Mouse (Mus musculus): ENCODE measurements around the gene Gria4. TPM values are rescaled to one million over a fixed set of nuclear protein-coding genes. Genes with fewer than 3 reads are reported as not detected.

Gria4 gene
- polyA plus RNA-seq, 1 experiment from 2014 or later, result 11.0 TPM

DNA sequence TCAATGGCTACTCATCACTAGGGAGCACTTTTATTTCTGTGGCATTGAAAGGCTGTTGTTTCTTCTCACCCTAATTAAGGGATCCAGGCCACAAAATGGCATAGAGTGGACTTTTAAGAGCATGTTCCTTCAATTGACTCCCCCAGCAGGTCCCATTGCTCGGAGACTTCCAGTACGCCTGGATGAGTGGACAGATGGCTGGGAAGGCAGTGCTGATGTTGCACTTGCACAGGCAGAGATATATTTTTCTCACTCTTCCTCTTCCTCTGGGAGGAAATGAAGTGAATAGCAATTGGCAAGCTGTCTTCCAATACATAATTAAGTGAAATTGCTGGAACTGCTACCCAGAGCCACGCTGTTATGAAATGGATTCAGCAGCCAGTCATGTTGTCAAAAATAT lies 190.7 kb downstream of the Gria4 start:
- Histone ChIP-seq H3K4me1 (ENCODE audit: insufficient read depth, low read length) (no peaks in the 10 kb centered on the region), H3K27ac (ENCODE audit: low read length) (no peak overlapping the region), H3K36me3 (ENCODE audit: insufficient read depth, low read length) (no peaks in the 10 kb centered on the region), H3K9ac (replicated peaks; ENCODE audit: low read length) (no peak overlapping the region), H3K4me2 (replicated peaks; ENCODE audit: low read depth, low read length) (no peak overlapping the region), H3K27me3 (ENCODE audit: insufficient read depth, low read length) (no peaks in the 10 kb centered on the region), H3K9me3 (ENCODE audit: low read length) (no peaks in the 10 kb centered on the region), H3K4me3 (ENCODE audit: low read length) (no peak overlapping the region)
- WGBS, result 82% methylated on average over 3 of the region's 3 CpGs
- ATAC-seq (ENCODE audit: low FRiP score, low TSS enrichment), result no peak

- Histone ChIP-seq H3K36me3 (ENCODE audit: insufficient read depth, low read length) (no peaks in the 10 kb centered on the region), H3K27ac (ENCODE audit: low read length) (no peak overlapping the region), H3K4me2 (replicated peaks; ENCODE audit: low read depth, low read length) (no peak overlapping the region), H3K9ac (replicated peaks; ENCODE audit: low read length) (no peak overlapping the region), H3K9me3 (ENCODE audit: low read length) (no peaks in the 10 kb centered on the region), H3K27me3 (ENCODE audit: insufficient read depth, low read length) (no peaks in the 10 kb centered on the region), H3K4me3 (ENCODE audit: low read length) (no peak overlapping the region), H3K4me1 (ENCODE audit: insufficient read depth, low read length) (no peaks in the 10 kb centered on the region)
- no peak for ATAC-seq (ENCODE audit: low FRiP score, low TSS enrichment)
Observed at GRCm38 (mm10) chr9:4604236-4604635, 191.8 kb downstream of the Gria4 start.

DNA sequence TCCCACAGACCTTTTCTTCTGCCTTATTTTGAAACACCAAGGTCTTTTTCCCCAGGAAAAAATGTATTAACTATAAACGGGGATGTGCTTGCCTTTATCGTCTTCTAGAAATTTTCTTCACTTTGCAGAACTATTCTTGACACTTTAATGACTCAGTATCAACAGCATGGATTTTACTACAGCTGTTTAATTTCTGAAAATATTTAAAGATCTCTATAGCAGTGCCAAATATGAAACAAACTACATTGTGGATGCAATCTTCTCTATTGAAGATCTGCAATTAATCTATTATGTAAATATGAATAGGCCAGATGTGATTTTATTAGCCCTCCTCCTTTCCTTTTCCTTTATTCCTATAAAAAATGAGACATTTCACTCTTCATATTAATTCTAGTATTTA lies 194.2 kb downstream of the Gria4 start:
- no peaks in the 10 kb centered on the region for H3K4me1 ChIP-seq (ENCODE audit: insufficient read depth, low read length)
- H3K9me3 ChIP-seq (ENCODE audit: low read length), result no peaks in the 10 kb centered on the region
- H3K27me3 ChIP-seq (ENCODE audit: insufficient read depth, low read length), result no peaks in the 10 kb centered on the region
- peak; percentile 71; the same call in 1 of the 2 replicates for ATAC-seq (ENCODE audit: low FRiP score, low TSS enrichment)
- no peak overlapping the region for H3K4me3 ChIP-seq (ENCODE audit: low read length)
- no peak overlapping the region for H3K9ac ChIP-seq (replicated peaks; ENCODE audit: low read length)
- H3K4me2 ChIP-seq (replicated peaks; ENCODE audit: low read depth, low read length), result no peak overlapping the region
- H3K36me3 ChIP-seq (ENCODE audit: insufficient read depth, low read length), result no peaks in the 10 kb centered on the region
- 59% methylated on average over 2 of the region's 2 CpGs for WGBS
- no peak overlapping the region for H3K27ac ChIP-seq (ENCODE audit: low read length)

DNA sequence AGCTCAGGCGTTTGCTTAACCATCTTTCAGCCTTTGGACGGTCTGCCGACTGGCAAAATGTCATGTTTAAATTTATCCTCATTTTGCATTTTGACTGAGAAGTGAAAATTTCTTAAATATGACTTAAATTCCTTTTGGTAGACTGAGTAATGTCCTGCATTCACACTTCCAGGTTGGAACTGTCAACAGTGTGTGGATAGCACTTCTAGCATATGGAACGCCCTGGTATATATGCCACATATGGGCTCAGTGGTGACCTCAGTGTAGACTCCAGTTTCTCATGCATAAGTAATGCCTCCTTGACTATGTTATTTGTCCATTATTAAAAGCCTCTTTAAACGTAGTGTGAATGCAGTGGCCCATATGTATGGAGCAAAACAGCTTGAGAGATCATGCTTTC lies 222.4 kb downstream of the Gria4 start:
- H3K4me2 ChIP-seq (replicated peaks; ENCODE audit: low read depth, low read length), result no peak overlapping the region
- H3K4me3 ChIP-seq (ENCODE audit: low read length), result no peak overlapping the region
- H3K36me3 ChIP-seq (ENCODE audit: insufficient read depth, low read length), result no peaks in the 10 kb centered on the region
- no peaks in the 10 kb centered on the region for H3K27me3 ChIP-seq (ENCODE audit: insufficient read depth, low read length)
- no peak overlapping the region for H3K27ac ChIP-seq (ENCODE audit: low read length)
- ATAC-seq (ENCODE audit: low FRiP score, low TSS enrichment), result no peak
- WGBS, result 84% methylated on average over 5 of the region's 5 CpGs
- no peaks in the 10 kb centered on the region for H3K4me1 ChIP-seq (ENCODE audit: insufficient read depth, low read length)
- H3K9me3 ChIP-seq (ENCODE audit: low read length), result no peaks in the 10 kb centered on the region
- no peak overlapping the region for H3K9ac ChIP-seq (replicated peaks; ENCODE audit: low read length)

DNA sequence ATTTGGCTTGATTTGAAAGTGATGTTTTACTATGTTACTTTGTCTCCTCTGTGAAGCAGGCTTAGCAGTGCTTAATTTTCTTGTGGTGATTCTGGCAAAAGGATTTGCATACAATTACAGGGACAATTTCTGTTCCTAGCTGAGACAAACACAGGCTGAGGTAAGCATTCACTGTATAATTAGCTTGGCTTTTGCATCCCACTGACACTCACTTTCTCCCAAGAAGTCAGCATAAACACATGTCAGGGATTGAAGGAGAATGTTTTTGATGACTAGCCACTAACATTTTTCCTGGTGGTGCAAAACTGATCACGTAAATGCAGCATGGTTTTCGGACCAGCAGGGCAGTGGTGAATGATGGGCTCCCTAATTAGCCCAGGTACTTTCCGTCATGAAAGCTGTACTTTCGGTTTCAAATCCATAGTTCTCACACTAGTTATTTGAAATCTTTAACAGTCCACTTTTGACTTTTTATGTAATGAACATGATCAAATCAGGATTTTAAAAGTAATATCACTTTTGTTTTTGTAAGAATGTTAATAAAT lies 240.5 kb downstream of the Gria4 start:
- no peak for ATAC-seq (ENCODE audit: low FRiP score, low TSS enrichment)
- H3K4me1 ChIP-seq (ENCODE audit: insufficient read depth, low read length), result no peaks in the 10 kb centered on the region
- H3K9me3 ChIP-seq (ENCODE audit: low read length), result no peaks in the 10 kb centered on the region
- no peak overlapping the region for H3K9ac ChIP-seq (replicated peaks; ENCODE audit: low read length)
- WGBS, result 54% methylated on average over 4 of the region's 4 CpGs
- H3K27ac ChIP-seq (ENCODE audit: low read length), result peak overlapping the region; percentile 28; the same call in 1 of the 2 replicates
- no peak overlapping the region for H3K4me3 ChIP-seq (ENCODE audit: low read length)
- H3K36me3 ChIP-seq (ENCODE audit: insufficient read depth, low read length), result no peaks in the 10 kb centered on the region
- no peak overlapping the region for H3K4me2 ChIP-seq (replicated peaks; ENCODE audit: low read depth, low read length)
- no peaks in the 10 kb centered on the region for H3K27me3 ChIP-seq (ENCODE audit: insufficient read depth, low read length)

- ATAC-seq (ENCODE audit: low FRiP score, low TSS enrichment), result no peak
- Histone ChIP-seq H3K4me2 (replicated peaks; ENCODE audit: low read depth, low read length) (no peak overlapping the region), H3K27ac (ENCODE audit: low read length) (no peak overlapping the region), H3K4me1 (ENCODE audit: insufficient read depth, low read length) (no peaks in the 10 kb centered on the region), H3K9ac (replicated peaks; ENCODE audit: low read length) (no peak overlapping the region), H3K9me3 (ENCODE audit: low read length) (no peaks in the 10 kb centered on the region), H3K36me3 (ENCODE audit: insufficient read depth, low read length) (no peaks in the 10 kb centered on the region), H3K27me3 (ENCODE audit: insufficient read depth, low read length) (no peaks in the 10 kb centered on the region), H3K4me3 (ENCODE audit: low read length) (no peak overlapping the region)
- WGBS, result 70% methylated on average over 1 of the region's 1 CpGs
Observed at GRCm38 (mm10) chr9:4539218-4539617, 256.8 kb downstream of the Gria4 start.

DNA sequence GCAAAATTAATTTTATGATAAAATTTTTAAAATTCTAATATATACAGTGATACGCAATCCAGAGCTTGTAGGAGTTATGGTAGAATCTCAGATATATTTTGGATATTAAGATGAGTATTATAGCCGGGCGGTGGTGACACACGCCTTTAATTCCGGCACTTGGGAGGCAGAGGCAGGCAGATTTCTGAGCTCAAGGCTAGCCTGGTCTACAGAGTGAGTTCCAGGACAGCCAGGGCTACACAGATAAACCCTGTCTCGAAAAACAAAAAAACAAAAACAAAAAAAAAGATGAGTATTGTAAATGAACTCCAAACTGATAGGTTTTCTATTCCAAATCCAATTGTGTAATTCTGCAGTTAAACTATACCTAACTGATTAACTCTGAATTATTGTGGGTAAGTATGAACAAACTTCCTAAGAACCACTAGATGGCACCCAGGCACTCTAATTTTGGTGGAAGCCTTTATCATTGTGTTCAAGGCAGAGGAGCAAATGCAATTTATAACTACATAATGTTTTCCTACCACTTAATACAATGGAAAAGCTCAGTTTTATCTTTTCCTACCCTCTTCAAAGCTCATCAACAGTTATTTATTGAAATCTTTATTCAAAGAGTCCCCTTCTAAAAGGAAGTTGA lies 259.4 kb downstream of the Gria4 start:
- no peak overlapping the region for H3K4me3 ChIP-seq (ENCODE audit: low read length)
- ATAC-seq (ENCODE audit: low FRiP score, low TSS enrichment), result 0 out of 2 replicates have a peak, but pooled peaks have one; percentile 57
- no peaks in the 10 kb centered on the region for H3K4me1 ChIP-seq (ENCODE audit: insufficient read depth, low read length)
- H3K27ac ChIP-seq (ENCODE audit: low read length), result no peak overlapping the region
- 89% methylated on average over 6 of the region's 6 CpGs for WGBS
- no peak overlapping the region for H3K9ac ChIP-seq (replicated peaks; ENCODE audit: low read length)
- H3K36me3 ChIP-seq (ENCODE audit: insufficient read depth, low read length), result no peaks in the 10 kb centered on the region
- H3K9me3 ChIP-seq (ENCODE audit: low read length), result no peaks in the 10 kb centered on the region
- no peak overlapping the region for H3K4me2 ChIP-seq (replicated peaks; ENCODE audit: low read depth, low read length)
- no peaks in the 10 kb centered on the region for H3K27me3 ChIP-seq (ENCODE audit: insufficient read depth, low read length)

DNA sequence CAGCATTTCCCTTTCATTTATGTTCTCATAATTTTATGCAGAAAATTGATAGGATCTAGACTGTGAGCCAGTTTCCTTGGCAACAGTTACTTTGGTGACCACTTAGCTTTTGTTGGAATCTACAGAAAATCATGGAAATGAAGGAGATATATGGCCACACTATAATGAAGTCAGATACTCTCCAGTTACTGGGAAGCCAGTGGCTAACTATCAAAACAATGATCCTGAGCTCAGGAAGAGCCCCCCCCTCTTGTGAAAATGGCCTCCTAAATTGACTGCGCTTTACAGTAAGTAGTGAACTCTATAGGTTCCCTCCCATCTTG lies 281.5 kb downstream of the Gria4 start:
- Histone ChIP-seq H3K27me3 (ENCODE audit: insufficient read depth, low read length) (no peaks in the 10 kb centered on the region), H3K4me3 (ENCODE audit: low read length) (no peak overlapping the region), H3K27ac (ENCODE audit: low read length) (no peak overlapping the region), H3K9me3 (ENCODE audit: low read length) (no peaks in the 10 kb centered on the region), H3K9ac (replicated peaks; ENCODE audit: low read length) (no peak overlapping the region), H3K4me1 (ENCODE audit: insufficient read depth, low read length) (no peaks in the 10 kb centered on the region), H3K36me3 (ENCODE audit: insufficient read depth, low read length) (no peaks in the 10 kb centered on the region), H3K4me2 (replicated peaks; ENCODE audit: low read depth, low read length) (no peak overlapping the region)
- no peak for ATAC-seq (ENCODE audit: low FRiP score, low TSS enrichment)
- 91% methylated on average over 1 of the region's 1 CpGs for WGBS

DNA sequence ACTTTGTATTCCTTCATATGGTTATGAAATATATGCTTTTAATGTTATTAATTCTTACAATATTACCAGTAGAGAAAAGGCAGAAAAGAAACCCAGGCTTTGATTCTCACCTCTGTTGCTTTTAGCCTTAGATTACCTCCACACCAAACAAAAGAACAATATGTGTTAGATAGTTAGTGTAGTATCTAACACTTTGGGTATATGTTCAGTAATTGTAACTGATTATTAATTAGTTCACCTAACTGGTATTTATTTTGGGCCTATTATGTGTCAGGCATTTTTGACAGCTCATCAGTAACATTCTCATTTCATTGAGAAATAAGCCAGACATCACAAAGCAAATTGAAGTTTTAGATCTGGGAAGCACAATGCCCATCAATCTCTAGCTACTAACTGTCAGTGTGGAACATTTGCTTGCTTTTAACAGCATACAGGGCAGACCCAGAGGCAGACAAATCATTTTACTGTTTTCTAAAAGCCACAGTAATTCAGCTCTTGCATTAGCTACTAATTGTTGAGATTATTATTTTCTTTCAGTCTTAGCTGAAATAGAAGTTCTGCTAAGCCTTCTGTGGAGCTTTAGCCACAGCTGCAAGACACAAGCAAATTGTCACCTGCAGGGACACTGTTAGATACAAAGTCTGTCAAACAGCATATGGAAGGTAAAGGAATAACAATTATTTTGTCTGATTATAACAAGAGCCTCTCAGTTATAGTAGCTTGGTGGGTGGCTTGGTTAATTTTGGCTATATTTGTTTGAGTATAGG lies 282.1 kb downstream of the Gria4 start:
- Histone ChIP-seq H3K27ac (ENCODE audit: low read length) (no peak overlapping the region), H3K9ac (replicated peaks; ENCODE audit: low read length) (no peak overlapping the region), H3K9me3 (ENCODE audit: low read length) (no peaks in the 10 kb centered on the region), H3K27me3 (ENCODE audit: insufficient read depth, low read length) (no peaks in the 10 kb centered on the region), H3K36me3 (ENCODE audit: insufficient read depth, low read length) (no peaks in the 10 kb centered on the region), H3K4me3 (ENCODE audit: low read length) (no peak overlapping the region), H3K4me1 (ENCODE audit: insufficient read depth, low read length) (no peaks in the 10 kb centered on the region), H3K4me2 (replicated peaks; ENCODE audit: low read depth, low read length) (no peak overlapping the region)
- ATAC-seq (ENCODE audit: low FRiP score, low TSS enrichment), result no peak

DNA sequence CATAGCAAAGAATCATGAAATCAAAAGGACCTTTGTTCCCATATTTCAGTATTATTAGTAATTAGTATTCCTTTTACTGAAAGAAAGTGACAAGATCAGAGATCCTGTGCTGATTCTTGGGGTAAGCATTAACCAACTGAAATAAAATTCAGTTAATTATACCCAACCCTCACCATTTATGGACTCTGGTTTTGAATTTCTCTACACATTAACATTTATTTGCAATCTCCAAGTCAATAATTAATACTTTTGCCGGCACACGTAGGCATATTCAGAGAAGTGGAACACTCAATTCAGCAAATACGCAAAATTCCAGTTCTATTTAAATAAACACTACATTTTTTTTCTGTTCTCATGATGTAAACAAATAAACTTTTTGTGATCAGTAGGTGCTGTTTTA lies 289.9 kb downstream of the Gria4 start:
- H3K9me3 ChIP-seq (ENCODE audit: low read length), result no peaks in the 10 kb centered on the region
- no peak overlapping the region for H3K9ac ChIP-seq (replicated peaks; ENCODE audit: low read length)
- no peak overlapping the region for H3K4me3 ChIP-seq (ENCODE audit: low read length)
- no peaks in the 10 kb centered on the region for H3K4me1 ChIP-seq (ENCODE audit: insufficient read depth, low read length)
- H3K27ac ChIP-seq (ENCODE audit: low read length), result no peak overlapping the region
- H3K36me3 ChIP-seq (ENCODE audit: insufficient read depth, low read length), result no peaks in the 10 kb centered on the region
- ATAC-seq (ENCODE audit: low FRiP score, low TSS enrichment), result peak; percentile 63; the same call in 1 of the 2 replicates
- H3K27me3 ChIP-seq (ENCODE audit: insufficient read depth, low read length), result no peaks in the 10 kb centered on the region
- H3K4me2 ChIP-seq (replicated peaks; ENCODE audit: low read depth, low read length), result no peak overlapping the region
- WGBS, result 74% methylated on average over 3 of the region's 3 CpGs
